Mouse (Mus musculus): Measurements from ENCODE around the gene Rap1gds1. TPM values are rescaled to one million over a fixed set of nuclear protein-coding genes. Genes with fewer than 3 reads are reported as not detected.

Rap1gds1 gene
- 81.1 and 89.0 TPM in 2 replicates for polyA plus RNA-seq (2014; fragmentation: Nextera tagmentation; extraction: Ambion mirVana)

DNA sequence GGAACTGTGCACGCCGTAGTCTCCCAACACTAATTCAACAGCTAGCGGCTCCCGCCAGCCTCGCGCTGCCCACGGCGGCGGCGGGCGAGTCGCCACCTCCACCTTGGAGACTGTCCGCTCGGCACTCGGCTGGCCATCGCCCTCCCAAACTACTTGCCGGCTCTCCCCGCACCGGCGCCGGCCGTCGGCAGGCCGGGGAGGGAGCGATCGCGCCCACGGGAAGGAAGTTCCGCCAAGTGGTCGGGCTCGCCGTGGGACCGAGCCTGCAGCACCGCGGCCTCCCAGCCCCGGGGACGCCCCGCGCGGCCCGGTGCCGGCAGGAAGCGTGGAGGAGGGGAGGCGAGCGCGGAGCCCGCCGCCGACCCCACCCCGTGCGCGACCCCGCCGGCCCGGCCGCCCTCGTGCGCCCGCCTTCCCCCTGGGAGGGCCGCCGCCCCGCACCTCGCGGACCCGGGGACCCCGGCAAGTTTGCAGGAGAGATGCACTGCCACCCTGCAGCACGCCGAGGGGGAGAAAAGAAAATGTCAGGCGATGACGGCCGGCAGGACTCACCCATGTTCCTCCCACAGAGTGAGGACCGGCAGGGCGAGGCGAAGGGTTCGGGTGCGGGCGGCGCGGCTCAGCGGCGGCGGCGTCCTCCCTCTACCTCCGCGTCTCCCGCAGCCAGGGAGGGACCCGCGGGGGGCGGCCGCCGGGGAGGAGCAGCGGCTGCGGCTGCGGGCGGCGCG is at the start of gene Rap1gds1:
Rap1gds1 (minus strand) TSS at position 718 of the 728 bp plus-strand sequence.
- under 1% methylated on average over 54 of the region's 97 CpGs for WGBS
- Histone ChIP-seq H3K27ac (ENCODE audit: low read depth, low read length) (peak within 1 kb of the TSS; percentile 97), H3K4me3 (ENCODE audit: low read depth, low read length) (peak within 1 kb of the TSS; percentile 92), H3K4me1 (ENCODE audit: control insufficient read depth, insufficient read depth, low read length) (peaks cover 7% of the 10 kb centered on the region; the same call in 1 of the 2 replicates), H3K27me3 (ENCODE audit: control insufficient read depth, insufficient read depth, low read length) (no peaks in the 10 kb centered on the region), H3K9ac (ENCODE audit: low read length) (peak within 1 kb of the TSS; percentile 95), H3K36me3 (ENCODE audit: control insufficient read depth, insufficient read depth, low read length) (no peaks in the 10 kb centered on the region), H3K4me2 (ENCODE audit: low read depth) (peak within 1 kb of the TSS; percentile 88), H3K9me3 (ENCODE audit: control insufficient read depth, low read length) (no peaks in the 10 kb centered on the region)
- DNase-seq (ENCODE audit: low spot score), result peak; percentile 71
- peak; percentile 62 for ATAC-seq (ENCODE audit: insufficient read depth, low FRiP score, low TSS enrichment)

- DNase-seq (ENCODE audit: low spot score), result no peak
- Histone ChIP-seq H3K4me2 (ENCODE audit: low read depth) (no peak overlapping the region), H3K4me3 (ENCODE audit: low read depth, low read length) (no peak overlapping the region), H3K27me3 (ENCODE audit: control insufficient read depth, insufficient read depth, low read length) (no peaks in the 10 kb centered on the region), H3K36me3 (ENCODE audit: control insufficient read depth, insufficient read depth, low read length) (no peaks in the 10 kb centered on the region), H3K9ac (ENCODE audit: low read length) (no peak overlapping the region), H3K27ac (ENCODE audit: low read depth, low read length) (no peak overlapping the region), H3K9me3 (ENCODE audit: control insufficient read depth, low read length) (no peaks in the 10 kb centered on the region), H3K4me1 (ENCODE audit: control insufficient read depth, insufficient read depth, low read length) (no peaks in the 10 kb centered on the region)
- ATAC-seq (ENCODE audit: insufficient read depth, low FRiP score, low TSS enrichment), result no peak
Measured at GRCm38 (mm10) chr3:139118446-139118845, 43.4 kb upstream of the Rap1gds1 start.

DNA sequence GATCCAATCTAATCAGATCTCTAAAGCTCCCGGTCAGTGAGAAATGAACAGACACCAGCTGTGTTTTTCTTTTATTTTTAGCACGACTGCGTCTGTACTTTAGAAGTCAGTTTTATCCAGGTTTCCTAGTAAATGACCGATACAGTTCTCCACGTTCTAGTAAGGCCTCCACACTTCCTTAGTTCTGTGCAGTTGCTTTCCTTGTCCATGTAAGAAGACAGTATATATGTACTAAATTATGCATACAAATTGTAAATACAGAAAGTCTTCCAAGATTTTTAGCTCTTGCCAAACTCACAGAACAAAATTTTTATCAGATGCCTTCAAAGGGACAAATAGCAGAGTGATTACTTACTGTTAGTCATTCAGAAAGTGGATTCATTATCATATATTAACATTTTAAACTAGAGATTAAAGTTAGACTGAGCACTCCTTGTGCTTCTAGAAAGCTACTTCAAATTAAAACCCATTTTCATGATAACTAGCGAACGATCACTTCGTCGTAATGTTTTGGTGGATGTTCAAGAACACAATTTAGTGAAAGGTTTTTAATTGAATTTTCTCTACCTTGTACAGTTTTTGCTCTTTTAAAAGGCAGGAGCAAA is 41.8 kb upstream of the Rap1gds1 start:
- H3K9me3 ChIP-seq (ENCODE audit: control insufficient read depth, low read length), result no peaks in the 10 kb centered on the region
- no peak overlapping the region for H3K27ac ChIP-seq (ENCODE audit: low read depth, low read length)
- H3K27me3 ChIP-seq (ENCODE audit: control insufficient read depth, insufficient read depth, low read length), result no peaks in the 10 kb centered on the region
- H3K4me2 ChIP-seq (ENCODE audit: low read depth), result no peak overlapping the region
- H3K4me3 ChIP-seq (ENCODE audit: low read depth, low read length), result no peak overlapping the region
- DNase-seq (ENCODE audit: low spot score) (no peak), ATAC-seq (ENCODE audit: insufficient read depth, low FRiP score, low TSS enrichment) (no peak)
- no peaks in the 10 kb centered on the region for H3K4me1 ChIP-seq (ENCODE audit: control insufficient read depth, insufficient read depth, low read length)
- no peaks in the 10 kb centered on the region for H3K36me3 ChIP-seq (ENCODE audit: control insufficient read depth, insufficient read depth, low read length)
- no peak overlapping the region for H3K9ac ChIP-seq (ENCODE audit: low read length)
- WGBS, result 86% methylated on average over 9 of the region's 9 CpGs

DNA sequence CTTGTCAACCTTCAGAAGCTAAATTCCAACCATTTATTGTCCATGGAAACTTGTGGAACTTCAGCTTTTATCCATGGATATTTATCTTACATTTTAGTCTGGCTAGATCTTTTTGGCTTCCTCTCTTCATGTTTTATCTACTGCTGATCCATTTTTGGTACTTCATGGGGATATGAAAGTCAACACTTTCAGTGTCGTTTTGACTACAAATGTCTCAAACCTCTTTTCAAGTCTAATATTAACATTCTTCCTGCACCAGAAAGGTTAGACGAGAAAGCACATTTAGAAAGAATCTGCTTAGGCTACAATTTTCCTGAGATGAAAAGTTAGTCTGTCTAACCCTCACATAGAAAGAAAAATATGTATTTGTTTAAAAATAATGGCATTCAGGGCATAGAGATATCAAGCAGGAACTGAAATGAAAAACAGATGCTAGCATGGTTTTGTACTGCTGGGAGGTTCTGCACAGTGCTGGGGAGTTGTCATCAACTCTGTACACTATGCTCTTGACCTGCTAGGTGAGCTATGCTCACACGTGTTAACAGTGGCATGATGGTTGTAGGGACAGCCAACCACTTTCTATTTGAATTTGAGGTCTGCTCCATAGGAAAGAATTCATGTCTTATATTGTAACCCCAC is 37.5 kb upstream of the Rap1gds1 start:
- Histone ChIP-seq H3K4me2 (ENCODE audit: low read depth) (no peak overlapping the region), H3K9me3 (ENCODE audit: control insufficient read depth, low read length) (no peaks in the 10 kb centered on the region), H3K36me3 (ENCODE audit: control insufficient read depth, insufficient read depth, low read length) (no peaks in the 10 kb centered on the region), H3K27ac (ENCODE audit: low read depth, low read length) (no peak overlapping the region), H3K9ac (ENCODE audit: low read length) (no peak overlapping the region), H3K27me3 (ENCODE audit: control insufficient read depth, insufficient read depth, low read length) (no peaks in the 10 kb centered on the region), H3K4me1 (ENCODE audit: control insufficient read depth, insufficient read depth, low read length) (no peaks in the 10 kb centered on the region), H3K4me3 (ENCODE audit: low read depth, low read length) (no peak overlapping the region)
- ATAC-seq (ENCODE audit: insufficient read depth, low FRiP score, low TSS enrichment) (no peak), DNase-seq (ENCODE audit: low spot score) (no peak)
- 77% methylated on average over 3 of the region's 3 CpGs for WGBS

GRCm38 (mm10) chr3:139111877-139112276 is 36.9 kb upstream of the Rap1gds1 start:
- Histone ChIP-seq H3K27me3 (ENCODE audit: control insufficient read depth, insufficient read depth, low read length) (no peaks in the 10 kb centered on the region), H3K9me3 (ENCODE audit: control insufficient read depth, low read length) (no peaks in the 10 kb centered on the region), H3K4me3 (ENCODE audit: low read depth, low read length) (no peak overlapping the region), H3K9ac (ENCODE audit: low read length) (no peak overlapping the region), H3K4me2 (ENCODE audit: low read depth) (no peak overlapping the region), H3K36me3 (ENCODE audit: control insufficient read depth, insufficient read depth, low read length) (no peaks in the 10 kb centered on the region), H3K4me1 (ENCODE audit: control insufficient read depth, insufficient read depth, low read length) (no peaks in the 10 kb centered on the region), H3K27ac (ENCODE audit: low read depth, low read length) (no peak overlapping the region)
- DNase-seq (ENCODE audit: low spot score) (no peak), ATAC-seq (ENCODE audit: insufficient read depth, low FRiP score, low TSS enrichment) (no peak)
- 95% methylated on average over 2 of the region's 2 CpGs for WGBS

GRCm38 (mm10) chr3:139108176-139108575 is 33.2 kb upstream of the Rap1gds1 start:
- Histone ChIP-seq H3K27me3 (ENCODE audit: control insufficient read depth, insufficient read depth, low read length) (no peaks in the 10 kb centered on the region), H3K4me2 (ENCODE audit: low read depth) (no peak overlapping the region), H3K36me3 (ENCODE audit: control insufficient read depth, insufficient read depth, low read length) (no peaks in the 10 kb centered on the region), H3K27ac (ENCODE audit: low read depth, low read length) (no peak overlapping the region), H3K9ac (ENCODE audit: low read length) (no peak overlapping the region), H3K4me1 (ENCODE audit: control insufficient read depth, insufficient read depth, low read length) (no peaks in the 10 kb centered on the region), H3K9me3 (ENCODE audit: control insufficient read depth, low read length) (no peaks in the 10 kb centered on the region), H3K4me3 (ENCODE audit: low read depth, low read length) (no peak overlapping the region)
- ATAC-seq (ENCODE audit: insufficient read depth, low FRiP score, low TSS enrichment) (no peak), DNase-seq (ENCODE audit: low spot score) (no peak)
- WGBS, result 87% methylated on average over 5 of the region's 5 CpGs

GRCm38 (mm10) chr3:139103914-139104313 is 28.9 kb upstream of the Rap1gds1 start:
- no peak overlapping the region for H3K4me3 ChIP-seq (ENCODE audit: low read depth, low read length)
- H3K9ac ChIP-seq (ENCODE audit: low read length), result no peak overlapping the region
- no peaks in the 10 kb centered on the region for H3K4me1 ChIP-seq (ENCODE audit: control insufficient read depth, insufficient read depth, low read length)
- no peaks in the 10 kb centered on the region for H3K27me3 ChIP-seq (ENCODE audit: control insufficient read depth, insufficient read depth, low read length)
- no peak overlapping the region for H3K4me2 ChIP-seq (ENCODE audit: low read depth)
- 75% methylated on average over 2 of the region's 2 CpGs for WGBS
- H3K27ac ChIP-seq (ENCODE audit: low read depth, low read length), result no peak overlapping the region
- H3K9me3 ChIP-seq (ENCODE audit: control insufficient read depth, low read length), result no peaks in the 10 kb centered on the region
- ATAC-seq (ENCODE audit: insufficient read depth, low FRiP score, low TSS enrichment) (no peak), DNase-seq (ENCODE audit: low spot score) (no peak)
- H3K36me3 ChIP-seq (ENCODE audit: control insufficient read depth, insufficient read depth, low read length), result no peaks in the 10 kb centered on the region

DNA sequence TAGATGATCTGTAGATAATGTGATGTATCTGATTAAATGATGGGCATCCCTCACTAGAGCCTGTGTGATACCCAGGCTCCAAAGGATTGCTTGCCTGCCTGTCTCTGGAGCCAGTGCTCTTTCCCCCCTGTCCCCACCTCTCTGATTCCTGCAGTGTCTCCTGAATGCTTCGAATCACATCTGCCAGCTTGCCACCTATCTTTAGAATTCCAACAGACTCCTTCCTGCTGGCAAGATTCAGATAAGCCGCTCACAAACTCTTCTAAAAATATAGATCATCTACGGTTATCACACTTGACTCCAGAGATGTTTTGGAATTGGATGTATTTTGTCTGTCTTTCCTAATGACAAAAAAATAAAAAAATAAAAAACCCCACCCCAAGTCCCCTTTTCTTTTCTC is 28.3 kb upstream of the Rap1gds1 start:
- ATAC-seq (ENCODE audit: insufficient read depth, low FRiP score, low TSS enrichment), result no peak
- H3K4me2 ChIP-seq (ENCODE audit: low read depth), result no peak overlapping the region

More for the DNA sequence above, 28.3 kb upstream of the Rap1gds1 start:
- Histone ChIP-seq H3K36me3 (ENCODE audit: control insufficient read depth, insufficient read depth, low read length) (no peaks in the 10 kb centered on the region), H3K9ac (ENCODE audit: low read length) (no peak overlapping the region), H3K9me3 (ENCODE audit: control insufficient read depth, low read length) (no peaks in the 10 kb centered on the region), H3K27me3 (ENCODE audit: control insufficient read depth, insufficient read depth, low read length) (no peaks in the 10 kb centered on the region), H3K4me3 (ENCODE audit: low read depth, low read length) (no peak overlapping the region), H3K4me1 (ENCODE audit: control insufficient read depth, insufficient read depth, low read length) (no peaks in the 10 kb centered on the region), H3K27ac (ENCODE audit: low read depth, low read length) (no peak overlapping the region)
- DNase-seq (ENCODE audit: low spot score), result no peak
- 84% methylated on average over 3 of the region's 3 CpGs for WGBS
